Mouse (Mus musculus): ENCODE results near the gene Mfsd2a. TPM values are rescaled to one million over a fixed set of nuclear protein-coding genes. Genes with fewer than 3 reads are reported as not detected.

The Mfsd2a gene
- total and polyA plus RNA-seq, 2 experiments: 32.8 to 44.0 TPM

GRCm38 (mm10) chr4:122961589-122961988 is 601 bp upstream of the Mfsd2a start:
- H3K36me3 ChIP-seq (ENCODE audit: control insufficient read depth, insufficient read depth, low read length): peaks cover 9% of the 10 kb centered on the region; the same call in 1 of the 2 replicates
- H3K79me2 ChIP-seq (ENCODE audit: control insufficient read depth, insufficient read depth, low read length): no peaks in the 10 kb centered on the region
- WGBS: 68% methylated on average over 6 of the region's 6 CpGs
- H3K27ac ChIP-seq (replicated peaks; ENCODE audit: insufficient read depth, low read depth, low read length): no peak overlapping the region
- peaks cover 2% of the 10 kb centered on the region; the same call in 1 of the 2 replicates for H3K4me1 ChIP-seq (ENCODE audit: control insufficient read depth, insufficient read depth, low read length)
- no peak for TF ChIP-seq CTCF (IDR thresholded peaks at IDR 0.05; ENCODE audit: low read depth, low read length)
- no peak for TF ChIP-seq POLR2A (IDR thresholded peaks at IDR 0.05; ENCODE audit: extremely low read depth, insufficient read depth, low read length)
- no peak overlapping the region for H3K4me3 ChIP-seq (ENCODE audit: insufficient read depth, low read depth, low read length)
- peak overlapping the region; percentile 4; the same call in 1 of the 2 replicates for H3K9ac ChIP-seq (ENCODE audit: low read depth, low read length)
- no peaks in the 10 kb centered on the region for H3K27me3 ChIP-seq (ENCODE audit: control insufficient read depth, insufficient read depth, low read length)
- no peak for DNase-seq (ENCODE audit: extremely low read depth, low read depth, low spot score)

GRCm38 (mm10) chr4:122960321-122961099 is 478 bp downstream of the Mfsd2a start:
- Histone ChIP-seq H3K79me2 (ENCODE audit: control insufficient read depth, insufficient read depth, low read length) (no peaks in the 10 kb centered on the region), H3K4me3 (ENCODE audit: insufficient read depth, low read depth, low read length) (peak overlapping the region; percentile 86), H3K36me3 (ENCODE audit: control insufficient read depth, insufficient read depth, low read length) (peaks cover 10% of the 10 kb centered on the region; the same call in 1 of the 2 replicates), H3K4me1 (ENCODE audit: control insufficient read depth, insufficient read depth, low read length) (peaks cover 2% of the 10 kb centered on the region; the same call in 1 of the 2 replicates), H3K27ac (replicated peaks; ENCODE audit: insufficient read depth, low read depth, low read length) (peak overlapping the region; percentile 62), H3K9ac (ENCODE audit: low read depth, low read length) (peak overlapping the region; percentile 88), H3K27me3 (ENCODE audit: control insufficient read depth, insufficient read depth, low read length) (no peaks in the 10 kb centered on the region)
- TF ChIP-seq POLR2A (IDR thresholded peaks at IDR 0.05; ENCODE audit: extremely low read depth, insufficient read depth, low read length) (no peak), CTCF (IDR thresholded peaks at IDR 0.05; ENCODE audit: low read depth, low read length) (no peak)
- WGBS: 1% methylated on average over 43 of the region's 43 CpGs
- no peak for DNase-seq (ENCODE audit: extremely low read depth, low read depth, low spot score)

GRCm38 (mm10) chr4:122959816-122960215 is 1.2 kb downstream of the Mfsd2a start:
- Histone ChIP-seq H3K36me3 (ENCODE audit: control insufficient read depth, insufficient read depth, low read length) (peaks cover 10% of the 10 kb centered on the region; the same call in 1 of the 2 replicates), H3K9ac (ENCODE audit: low read depth, low read length) (peak overlapping the region; percentile 84), H3K27ac (replicated peaks; ENCODE audit: insufficient read depth, low read depth, low read length) (peak overlapping the region; percentile 62), H3K79me2 (ENCODE audit: control insufficient read depth, insufficient read depth, low read length) (no peaks in the 10 kb centered on the region), H3K27me3 (ENCODE audit: control insufficient read depth, insufficient read depth, low read length) (no peaks in the 10 kb centered on the region), H3K4me3 (ENCODE audit: insufficient read depth, low read depth, low read length) (peak overlapping the region; percentile 86), H3K4me1 (ENCODE audit: control insufficient read depth, insufficient read depth, low read length) (peaks cover 7% of the 10 kb centered on the region)
- TF ChIP-seq POLR2A (IDR thresholded peaks at IDR 0.05; ENCODE audit: extremely low read depth, insufficient read depth, low read length): no peak
- TF ChIP-seq CTCF (IDR thresholded peaks at IDR 0.05; ENCODE audit: low read depth, low read length): no peak
- 16% methylated on average over 8 of the region's 8 CpGs for WGBS
- DNase-seq (ENCODE audit: extremely low read depth, low read depth, low spot score): no peak

GRCm38 (mm10) chr4:122958491-122959031 is 2.4 kb downstream of the Mfsd2a start:
- H3K4me3 ChIP-seq (ENCODE audit: insufficient read depth, low read depth, low read length): peak overlapping the region; percentile 86
- peaks cover 13% of the 10 kb centered on the region for H3K4me1 ChIP-seq (ENCODE audit: control insufficient read depth, insufficient read depth, low read length)
- no peaks in the 10 kb centered on the region for H3K27me3 ChIP-seq (ENCODE audit: control insufficient read depth, insufficient read depth, low read length)
- DNase-seq (ENCODE audit: extremely low read depth, low read depth, low spot score): peak; percentile 85
- H3K79me2 ChIP-seq (ENCODE audit: control insufficient read depth, insufficient read depth, low read length): no peaks in the 10 kb centered on the region
- peak overlapping the region; percentile 50; the same call in 1 of the 2 replicates for H3K27ac ChIP-seq (replicated peaks; ENCODE audit: insufficient read depth, low read depth, low read length)
- peak overlapping the region; percentile 54 for H3K9ac ChIP-seq (ENCODE audit: low read depth, low read length)
- TF ChIP-seq CTCF (IDR thresholded peaks at IDR 0.05; ENCODE audit: low read depth, low read length) (no peak), POLR2A (IDR thresholded peaks at IDR 0.05; ENCODE audit: extremely low read depth, insufficient read depth, low read length) (no peak)
- peaks cover 18% of the 10 kb centered on the region; the same call in 1 of the 2 replicates for H3K36me3 ChIP-seq (ENCODE audit: control insufficient read depth, insufficient read depth, low read length)
- 35% methylated on average over 6 of the region's 6 CpGs for WGBS

- peaks cover 33% of the 10 kb centered on the region; the same call in 1 of the 2 replicates for H3K36me3 ChIP-seq (ENCODE audit: control insufficient read depth, insufficient read depth, low read length)
- H3K79me2 ChIP-seq (ENCODE audit: control insufficient read depth, insufficient read depth, low read length): no peaks in the 10 kb centered on the region
- 30% methylated on average over 5 of the region's 6 CpGs for WGBS
- TF ChIP-seq CTCF (IDR thresholded peaks at IDR 0.05; ENCODE audit: low read depth, low read length) (no peak), POLR2A (IDR thresholded peaks at IDR 0.05; ENCODE audit: extremely low read depth, insufficient read depth, low read length) (no peak)
- H3K9ac ChIP-seq (ENCODE audit: low read depth, low read length): peak overlapping the region; percentile 26; the same call in 1 of the 2 replicates
- H3K27ac ChIP-seq (replicated peaks; ENCODE audit: insufficient read depth, low read depth, low read length): peak overlapping the region; percentile 59
- no peaks in the 10 kb centered on the region for H3K27me3 ChIP-seq (ENCODE audit: control insufficient read depth, insufficient read depth, low read length)
- no peak overlapping the region for H3K4me3 ChIP-seq (ENCODE audit: insufficient read depth, low read depth, low read length)
- H3K4me1 ChIP-seq (ENCODE audit: control insufficient read depth, insufficient read depth, low read length): peaks cover 13% of the 10 kb centered on the region
- DNase-seq (ENCODE audit: extremely low read depth, low read depth, low spot score): peak; percentile 79
Measured at GRCm38 (mm10) chr4:122956301-122956700, 4.7 kb downstream of the Mfsd2a start.
